Mouse (Mus musculus) brown adipose tissue, adult 24 weeks (tissue): Measurements from ENCODE around the gene Shld1. TPM values are rescaled to one million over a fixed set of nuclear protein-coding genes. Genes with fewer than 3 reads are reported as not detected.

ENCODE experiments used
- H3K27ac ChIP-seq: fragments of 200-500 bp; replicated peaks from 2 replicates; pipeline ENCODE4 v1.5.1; 2012; ENCODE audit warnings: low read depth, mild to moderate bottlenecking, low read length
- H3K4me1 ChIP-seq: fragments of 200-500 bp; 2 replicates; pipeline ENCODE4 v1.6.1; 2012; ENCODE audit warnings: low read length, mixed read lengths; ENCODE audit not compliant: control insufficient read depth, insufficient read depth, insufficient read length
- H3K4me3 ChIP-seq: fragments of 200-500 bp; 2 replicates; pipeline ENCODE4 v1.5.1; 2012; ENCODE audit warnings: low read depth, mild to moderate bottlenecking, low read length, moderate library complexity; ENCODE audit not compliant: insufficient read depth
- polyA plus RNA-seq: library from polyadenylated mRNA; stranded (reverse); fragments of >200 nt; gene quantifications from 2 replicates; pipeline ENCODE4 v1.2.4, GENCODE M21; 2012; ENCODE audit not compliant: missing spikeins, insufficient read depth, insufficient read length

Shld1 gene
- polyA plus RNA-seq, 1 experiment: 3.6 TPM

DNA sequence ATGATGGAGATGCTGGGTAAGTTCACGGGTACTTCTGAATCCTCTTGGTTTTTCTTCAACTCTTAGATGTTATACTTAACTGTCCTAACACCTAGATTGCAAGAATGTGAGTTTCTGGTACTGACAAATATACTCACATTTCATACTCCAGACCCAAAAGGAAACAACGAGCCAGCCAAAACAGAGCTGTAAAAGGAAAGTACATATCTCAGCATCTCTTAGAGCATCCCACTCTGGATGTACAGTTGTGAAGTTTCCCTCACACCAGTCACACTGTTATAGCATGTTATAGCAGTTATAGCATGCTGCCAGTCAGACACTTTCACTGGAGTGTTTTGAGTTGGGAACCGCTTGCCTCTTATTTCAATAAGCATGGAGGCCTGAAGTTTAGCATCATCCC lies 14.6 kb upstream of the Shld1 start:
- Histone ChIP-seq H3K4me3 (no peak overlapping the region), H3K4me1 (no peaks in the 10 kb centered on the region), H3K27ac (no peak overlapping the region)

DNA sequence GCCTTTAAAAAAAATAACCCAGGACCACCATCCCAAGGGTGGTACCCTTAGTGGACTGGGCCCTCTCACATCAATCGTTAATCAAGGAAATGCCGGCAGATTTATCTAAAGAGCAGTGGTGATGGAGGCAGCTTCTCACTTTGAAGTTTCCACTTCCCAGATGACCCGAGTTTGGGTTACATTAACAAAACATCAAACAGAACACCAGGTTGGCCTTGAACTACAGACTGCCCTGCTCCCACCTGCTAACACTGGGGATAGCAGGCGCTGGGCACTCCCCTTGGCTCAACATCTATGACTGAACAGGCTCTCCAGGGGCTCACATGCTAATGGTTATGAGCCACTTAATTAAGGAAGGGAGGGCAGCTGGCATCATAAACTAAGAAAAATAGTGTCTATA lies 10.6 kb upstream of the Shld1 start:
- no peak overlapping the region for H3K4me3 ChIP-seq

GRCm38 (mm10) chr2:132685001-132685400 lies 1.7 kb upstream of the Shld1 start:
- Histone ChIP-seq H3K4me1 (0 out of 2 replicates have a peak, but pooled peaks cover 2% of the 10 kb centered on the region), H3K4me3 (no peak overlapping the region), H3K27ac (no peak overlapping the region)

More for the DNA sequence above, 10.6 kb upstream of the Shld1 start:
- Histone ChIP-seq H3K4me1 (no peaks in the 10 kb centered on the region), H3K27ac (no peak overlapping the region)

DNA sequence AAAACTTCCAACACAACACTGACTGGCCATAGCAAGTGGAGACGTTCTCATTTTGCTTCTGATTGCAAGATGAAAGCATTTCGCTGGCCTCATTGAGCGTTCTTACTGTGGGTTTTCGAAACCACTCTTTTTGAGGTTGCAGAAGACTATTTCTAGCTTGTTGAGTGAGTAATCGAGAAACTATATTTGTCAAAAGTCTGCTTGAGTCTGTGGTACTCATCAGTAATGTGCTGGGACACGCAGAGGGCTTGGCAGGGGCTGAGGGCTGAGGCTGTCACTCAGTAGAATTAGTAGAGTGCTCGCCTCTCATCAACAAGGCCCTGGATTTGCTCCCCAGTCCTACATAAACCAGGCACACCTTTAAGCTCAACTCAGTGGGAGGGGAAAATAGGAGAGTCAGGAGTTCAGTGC lies 1.9 kb downstream of the Shld1 start:
- no peak overlapping the region for H3K4me3 ChIP-seq
- H3K27ac ChIP-seq: peak overlapping the region; percentile 65
- 0 out of 2 replicates have a peak, but pooled peaks cover 2% of the 10 kb centered on the region for H3K4me1 ChIP-seq

- H3K4me3 ChIP-seq: no peak overlapping the region
- 0 out of 2 replicates have a peak, but pooled peaks cover 2% of the 10 kb centered on the region for H3K4me1 ChIP-seq
- peak overlapping the region; percentile 65 for H3K27ac ChIP-seq
Measured at GRCm38 (mm10) chr2:132689188-132689568, 2.4 kb downstream of the Shld1 start.

GRCm38 (mm10) chr2:132689569-132690231 lies 3.0 kb downstream of the Shld1 start:
- Histone ChIP-seq H3K27ac (peak overlapping the region; percentile 65), H3K4me1 (0 out of 2 replicates have a peak, but pooled peaks cover 2% of the 10 kb centered on the region), H3K4me3 (no peak overlapping the region)

GRCm38 (mm10) chr2:132691731-132692130 lies 5.0 kb downstream of the Shld1 start:
- no peak overlapping the region for H3K4me3 ChIP-seq
- H3K27ac ChIP-seq: no peak overlapping the region
- H3K4me1 ChIP-seq: peaks cover 4% of the 10 kb centered on the region

DNA sequence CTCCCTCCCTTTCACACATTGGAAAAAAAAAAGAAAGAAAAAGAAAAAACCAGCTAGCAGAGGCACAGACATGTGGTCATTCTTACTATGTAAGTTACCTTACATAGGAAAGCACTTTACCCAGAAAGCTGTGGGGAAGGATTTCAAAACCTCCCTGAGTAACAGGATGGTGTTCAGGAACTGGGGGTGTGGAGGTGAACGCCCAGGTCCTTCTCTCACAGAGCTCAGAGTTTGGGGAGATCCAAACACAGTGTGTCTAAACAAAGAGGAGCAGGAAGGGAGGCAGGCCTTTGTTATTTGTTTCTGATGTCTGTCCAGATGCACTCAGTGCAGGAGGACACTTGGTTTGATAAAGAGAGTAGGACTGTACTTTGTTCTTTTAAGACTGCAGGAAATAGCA lies 5.6 kb downstream of the Shld1 start:
- peaks cover 4% of the 10 kb centered on the region for H3K4me1 ChIP-seq
- H3K4me3 ChIP-seq: no peak overlapping the region
- H3K27ac ChIP-seq: no peak overlapping the region

GRCm38 (mm10) chr2:132693980-132694379 lies 7.2 kb downstream of the Shld1 start:
- H3K4me1 ChIP-seq: peaks cover 4% of the 10 kb centered on the region
- H3K27ac ChIP-seq: no peak overlapping the region
- H3K4me3 ChIP-seq: no peak overlapping the region

DNA sequence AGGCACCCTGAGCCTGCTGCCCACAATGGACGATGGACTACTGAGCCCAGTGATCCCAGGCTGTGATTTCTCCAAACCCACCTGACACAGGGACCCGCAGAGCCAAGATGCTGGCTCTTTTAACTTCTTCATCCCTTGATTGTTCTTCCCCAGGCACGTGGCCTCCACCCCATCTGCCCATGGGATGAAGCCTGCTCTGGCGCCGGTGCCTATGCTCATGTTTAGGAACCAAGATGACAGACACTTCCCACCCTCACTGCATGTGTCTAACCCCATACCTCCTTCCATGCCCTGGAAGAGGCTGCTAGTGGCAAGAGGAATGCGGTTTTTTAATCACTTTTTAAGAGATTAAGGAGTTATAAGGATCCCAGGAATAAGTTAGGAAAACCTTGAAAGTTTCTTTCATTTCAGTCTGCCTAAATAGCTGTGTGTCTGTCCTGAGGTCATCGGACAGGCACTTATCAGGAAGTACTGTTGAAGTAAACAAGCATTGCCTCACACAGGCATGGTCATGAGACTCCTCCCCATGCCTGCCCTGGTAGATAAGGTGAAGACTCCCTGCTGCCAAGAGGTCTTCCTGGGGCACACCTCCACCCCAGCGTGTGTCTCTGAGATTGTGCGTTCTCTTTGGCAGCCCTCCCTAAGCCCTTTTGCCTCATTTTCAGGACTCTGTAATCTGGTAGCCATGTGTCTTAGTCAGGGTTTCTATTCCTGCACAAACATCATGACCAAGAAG lies 8.8 kb downstream of the Shld1 start:
- peaks cover 2% of the 10 kb centered on the region for H3K4me1 ChIP-seq
- H3K4me3 ChIP-seq: no peak overlapping the region
- H3K27ac ChIP-seq: peak overlapping the region; percentile 17

- Histone ChIP-seq H3K4me3 (no peak overlapping the region), H3K27ac (peak overlapping the region; percentile 93), H3K4me1 (peaks cover 2% of the 10 kb centered on the region)
Measured at GRCm38 (mm10) chr2:132696519-132696918, 9.8 kb downstream of the Shld1 start.

- H3K4me3 ChIP-seq: no peak overlapping the region
- H3K4me1 ChIP-seq: peaks cover 2% of the 10 kb centered on the region
- H3K27ac ChIP-seq: peak overlapping the region; percentile 51
Measured at GRCm38 (mm10) chr2:132697256-132697655, 10.5 kb downstream of the Shld1 start.

DNA sequence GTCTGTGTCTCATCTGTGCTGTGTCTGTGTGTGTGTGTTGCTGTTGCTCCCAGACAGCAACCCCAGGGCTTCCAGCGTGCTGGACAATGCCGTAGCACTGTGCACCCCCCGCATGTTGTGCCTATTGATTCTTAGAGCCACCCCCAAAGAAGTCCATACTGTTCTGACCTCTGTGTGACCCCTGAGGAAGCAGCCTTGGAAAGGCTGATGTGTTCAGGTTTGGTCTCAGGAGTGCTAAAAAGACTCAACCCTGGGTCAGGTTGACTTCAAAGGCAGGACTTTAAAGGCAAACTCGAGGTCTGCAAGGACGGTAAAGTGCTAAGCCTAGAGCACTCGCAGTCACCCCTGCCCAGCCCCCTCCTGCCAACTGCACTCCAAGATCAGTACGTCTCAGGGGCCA lies 11.0 kb downstream of the Shld1 start:
- H3K4me3 ChIP-seq: no peak overlapping the region
- H3K27ac ChIP-seq: peak overlapping the region; percentile 51
- H3K4me1 ChIP-seq: peaks cover 2% of the 10 kb centered on the region

- peaks cover 2% of the 10 kb centered on the region for H3K4me1 ChIP-seq
- H3K27ac ChIP-seq: no peak overlapping the region
- no peak overlapping the region for H3K4me3 ChIP-seq
Measured at GRCm38 (mm10) chr2:132698420-132698819, 11.7 kb downstream of the Shld1 start.

GRCm38 (mm10) chr2:132700921-132701320 lies 14.2 kb downstream of the Shld1 start:
- peak overlapping the region; percentile 3; the same call in 1 of the 2 replicates for H3K27ac ChIP-seq
- H3K4me3 ChIP-seq: no peak overlapping the region

DNA sequence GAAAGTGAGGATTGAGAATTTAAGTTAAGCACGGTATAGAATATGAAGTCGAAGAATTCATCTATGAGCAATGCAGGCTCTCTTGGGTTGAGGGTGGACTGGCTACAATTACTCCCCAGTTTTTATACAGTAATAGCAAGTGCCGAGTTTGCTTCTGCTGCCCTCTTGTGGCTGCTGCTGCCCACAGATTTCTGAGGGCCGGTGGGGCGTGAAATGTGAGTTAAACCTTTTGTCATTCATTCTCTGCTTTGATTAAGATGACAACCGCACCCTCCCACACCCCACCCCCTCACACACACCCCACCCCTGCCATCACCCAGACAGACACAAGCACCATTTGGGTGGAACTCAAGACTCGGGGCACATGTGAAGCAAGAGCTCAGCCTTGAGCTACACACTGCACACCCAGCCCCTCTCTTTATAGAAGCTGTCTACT lies 14.7 kb downstream of the Shld1 start:
- Histone ChIP-seq H3K4me3 (no peak overlapping the region), H3K4me1 (peaks cover 3% of the 10 kb centered on the region; the same call in 1 of the 2 replicates), H3K27ac (no peak overlapping the region)

More at GRCm38 (mm10) chr2:132700921-132701320, 14.2 kb downstream of the Shld1 start:
- H3K4me1 ChIP-seq: peaks cover 5% of the 10 kb centered on the region
